Mouse (Mus musculus): ENCODE data around the gene Ssr2.

The Ssr2 gene

GRCm38 (mm10) chr3:88542486-88542885 lies 33.2 kb upstream of the Ssr2 start:
- no peak for DNase-seq

- DNase-seq = no peak
These were observed 32.5 kb upstream of the Ssr2 start for GRCm38 (mm10) chr3:88543174-88543573.

GRCm38 (mm10) chr3:88543651-88544410 lies 31.8 kb upstream of the Ssr2 start:
- DNase-seq = no peak

- no peak for DNase-seq
These were observed 31.2 kb upstream of the Ssr2 start for GRCm38 (mm10) chr3:88544514-88544913.

- no peak for DNase-seq
These were observed 30.6 kb upstream of the Ssr2 start for GRCm38 (mm10) chr3:88544955-88545591.

- no peak for DNase-seq
These were observed 28.8 kb upstream of the Ssr2 start for GRCm38 (mm10) chr3:88546674-88547418.

- no peak for DNase-seq
These were observed 27.3 kb upstream of the Ssr2 start, which contains the start of gene Rab25 for GRCm38 (mm10) chr3:88548180-88548917. TSS of gene Rab25 (minus strand) at chr3:88548300.

- no peak for DNase-seq
These were observed 24.1 kb upstream of the Ssr2 start for GRCm38 (mm10) chr3:88551586-88551985.

- no peak for DNase-seq
These were observed 23.5 kb upstream of the Ssr2 start for GRCm38 (mm10) chr3:88552082-88552645.

- DNase-seq = peak; percentile 99
These were observed 22.8 kb upstream of the Ssr2 start, which contains the start of gene Lamtor2 for GRCm38 (mm10) chr3:88552676-88553524. TSS of gene Lamtor2 (minus strand) at chr3:88553074.

- DNase-seq = peak; percentile 88
These were observed 22.2 kb upstream of the Ssr2 start, which contains the start of gene Ubqln4 for GRCm38 (mm10) chr3:88553525-88553879. TSS of gene Ubqln4 (plus strand) at chr3:88553758.

- no peak for DNase-seq
These were observed 21.6 kb upstream of the Ssr2 start for GRCm38 (mm10) chr3:88553880-88554586.

GRCm38 (mm10) chr3:88555069-88555605 lies 20.5 kb upstream of the Ssr2 start:
- no peak for DNase-seq

GRCm38 (mm10) chr3:88555731-88556130 lies 19.9 kb upstream of the Ssr2 start:
- DNase-seq = no peak

GRCm38 (mm10) chr3:88556616-88557015 lies 19.1 kb upstream of the Ssr2 start:
- no peak for DNase-seq

- no peak for DNase-seq
These were observed 16.1 kb upstream of the Ssr2 start for GRCm38 (mm10) chr3:88559596-88559995.

GRCm38 (mm10) chr3:88561989-88562388 lies 13.7 kb upstream of the Ssr2 start:
- DNase-seq = no peak

GRCm38 (mm10) chr3:88563442-88563841 lies 12.2 kb upstream of the Ssr2 start:
- no peak for DNase-seq

GRCm38 (mm10) chr3:88563966-88564365 lies 11.7 kb upstream of the Ssr2 start:
- DNase-seq = no peak

- DNase-seq = no peak
These were observed 9.6 kb upstream of the Ssr2 start for GRCm38 (mm10) chr3:88566116-88566515.
